Mouse (Mus musculus) heart, adult 2 months (tissue): Measurements from ENCODE around the gene Ccdc36.

Source experiments
- CTCF ChIP-seq: fragments of 200-600 bp; IDR thresholded peaks from 2 replicates; pipeline ENCODE4 v1.8.1; 2022; ENCODE audit warnings: antibody characterized with exemption, mild to moderate bottlenecking, moderate library complexity
- EP300 ChIP-seq: fragments of 200-500 bp; IDR thresholded peaks from 2 replicates; pipeline ENCODE4 v1.6.1; 2011; ENCODE audit warnings: low read depth, low read length, control low read depth; ENCODE audit not compliant: insufficient read depth
- POLR2A ChIP-seq: fragments of 200-500 bp; IDR thresholded peaks from 2 replicates; pipeline ENCODE4 v1.6.1; 2011; ENCODE audit warnings: mild to moderate bottlenecking, low read depth, low read length, control low read depth; ENCODE audit not compliant: insufficient read depth

DNA sequence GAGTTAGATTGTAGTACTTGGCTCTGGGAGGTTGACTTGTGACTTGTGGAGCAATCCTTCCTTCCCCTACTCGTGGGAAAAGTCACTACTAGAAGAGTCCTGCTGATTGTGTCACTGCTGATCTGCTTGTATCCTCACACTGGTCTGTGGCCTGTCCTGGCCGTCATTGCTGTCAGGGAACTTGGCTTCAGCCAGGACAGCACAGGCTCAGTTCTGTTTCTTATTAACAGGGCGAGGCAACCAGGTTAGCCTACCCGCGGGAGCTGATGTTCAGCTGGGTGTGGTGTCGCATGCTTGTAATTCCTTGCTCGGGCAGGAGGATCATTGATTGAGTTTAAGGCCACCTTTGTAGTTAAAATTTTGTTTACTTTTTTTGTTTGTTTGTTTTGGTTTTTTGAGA is 43.3 kb downstream of the Ccdc36 start:
- TF ChIP-seq POLR2A, result no peak
- TF ChIP-seq EP300, result no peak
- no peak for TF ChIP-seq CTCF
